ENCODE assay signal across 9 mouse cellular contexts in genomic region chr7:98307921-98308606, GRCm38 (mm10). TPM values are rescaled to one million over a fixed set of nuclear protein-coding genes. Genes with fewer than 3 reads are reported as not detected.
A peak's percentile ranks its signal among the peaks of the same experiment; 100 is the strongest.
DNase-seq lines count a peak whose midpoint lies in the region; ATAC-seq and TF ChIP-seq lines count a peak whose summit lies in the region.
"Had no signal": no experiment of that assay in that cellular context is flagged by ENCODE, and none has a peak within 500 bp of the region (broad histone marks: within the 10 kb centered on the region; RNA-seq: fewer than 3 reads in every experiment).

No protein-coding gene starts in this region.

- H3K9me3 ChIP-seq in hindbrain, embryonic 12.5 days (replicated peaks), result no peaks in the 10 kb centered on the region
- no peaks in the 10 kb centered on the region for H3K9me3 ChIP-seq in midbrain, embryonic 14.5 days (ENCODE audit: control insufficient read depth, low read length)

- peak overlapping the region; percentile 95 for H3K4me3 ChIP-seq in bone marrow, adult 2 months (replicated peaks; ENCODE audit: control insufficient read depth, low read depth, low read length)
- peak overlapping the region; percentile 81 for H3K4me3 ChIP-seq in hindbrain, embryonic 12.5 days
- peak overlapping the region; percentile 79 for H3K4me3 ChIP-seq in midbrain, embryonic 14.5 days (replicated peaks; ENCODE audit: low read depth, low read length)

- whole genome bisulfite sequencing in bone marrow, adult 2 months, result 36% methylated on average over 9 of the region's 9 CpGs
- WGBS in hindbrain, embryonic 12.5 days, result 55% methylated on average over 9 of the region's 9 CpGs
- whole genome bisulfite sequencing in midbrain, embryonic 14.5 days, result 56% methylated on average over 9 of the region's 9 CpGs

- no peaks in the 10 kb centered on the region; the same call in 1 of the 2 replicates for H3K4me1 ChIP-seq in bone marrow, adult 2 months (ENCODE audit: control insufficient read depth, insufficient read depth, low read length)
- H3K4me1 ChIP-seq in hindbrain, embryonic 12.5 days, result peaks cover 12% of the 10 kb centered on the region; the same call in 1 of the 2 replicates
- H3K4me1 ChIP-seq in midbrain, embryonic 14.5 days (ENCODE audit: control insufficient read depth, insufficient read depth, low read length), result no peaks in the 10 kb centered on the region

- intact Hi-C loops in gastrocnemius, postnatal 14 days (cut with DNase I; ENCODE audit: low total_unique reads), result no loop called here

- H3K36me3 ChIP-seq in hindbrain, embryonic 12.5 days, result no peaks in the 10 kb centered on the region
- no peaks in the 10 kb centered on the region for H3K36me3 ChIP-seq in midbrain, embryonic 14.5 days (ENCODE audit: control insufficient read depth, insufficient read depth, low read length)

- no peak overlapping the region; the same call in 1 of the 2 replicates for H3K27ac ChIP-seq in bone marrow, adult 2 months (ENCODE audit: control insufficient read depth, insufficient read depth, low read depth, low read length, poor library complexity)
- H3K27ac ChIP-seq in hindbrain, embryonic 12.5 days, result no peak overlapping the region
- no peak overlapping the region for H3K27ac ChIP-seq in midbrain, embryonic 14.5 days (replicated peaks; ENCODE audit: low read depth, low read length)

- no peak for ATAC-seq in hindbrain, embryonic 12.5 days (ENCODE audit: low FRiP score)
- no peak for ATAC-seq in midbrain, embryonic 14.5 days (ENCODE audit: low FRiP score, low TSS enrichment)

- H3K4me2 ChIP-seq in hindbrain, embryonic 12.5 days (replicated peaks), result peak overlapping the region; percentile 88
- peak overlapping the region; percentile 77 for H3K4me2 ChIP-seq in midbrain, embryonic 14.5 days (ENCODE audit: low read length)

- peak overlapping the region; percentile 86 for H3K9ac ChIP-seq in hindbrain, embryonic 12.5 days
- H3K9ac ChIP-seq in midbrain, embryonic 14.5 days (replicated peaks; ENCODE audit: low read length), result peak overlapping the region; percentile 78

- TF ChIP-seq CTCF in bone marrow, adult 2 months (IDR thresholded peaks at IDR 0.05; ENCODE audit: control insufficient read depth, insufficient read depth, low read length), result no peak

- TF ChIP-seq POLR2A in bone marrow, adult 2 months (IDR thresholded peaks at IDR 0.05; ENCODE audit: borderline replicate concordance, control insufficient read depth, low read depth, low read length), result no peak

- 0 out of 2 replicates have a peak, but pooled peaks cover 2% of the 10 kb centered on the region for H3K27me3 ChIP-seq in hindbrain, embryonic 12.5 days
- H3K27me3 ChIP-seq in midbrain, embryonic 14.5 days (ENCODE audit: control insufficient read depth, insufficient read depth, low read length), result no peaks in the 10 kb centered on the region

- DNase-seq in kidney, adult 9 months, result peak; percentile 47
- DNase-seq in kidney, postnatal 36 days, result no peak
- peak; percentile 11 for DNase-seq in midbrain, embryonic 14.5 days
- no peak for DNase-seq in gastrocnemius, postnatal 14 days
- DNase-seq in right cerebral cortex, postnatal 4 days, result no peak
- no peak for DNase-seq in thymus, postnatal 10 days (ENCODE audit: low spot score in 2 of 2)

RNA-seq across cellular contexts. Expression of gene Acer3, which starts 12.9 kb away (rescaled TPM):
- polyA plus RNA-seq in bone marrow, adult 2 months (2011; ENCODE audit: insufficient read depth, insufficient read length, low replicate concordance, missing spikeins), result 11.7 and 12.9 TPM in 2 replicates
- polyA plus RNA-seq in hindbrain, embryonic 12.5 days (2016; fragmentation: Nextera tagmentation; extraction: Ambion mirVana), result 14.9 and 15.8 TPM in 2 replicates
- polyA plus RNA-seq in midbrain, embryonic 14.5 days (2014; fragmentation: Nextera tagmentation; extraction: Ambion mirVana), result 17.9 and 18.9 TPM in 2 replicates
- 1 to 10 TPM; 5.1 to 5.6 TPM for total RNA-seq in gastrocnemius, postnatal 14 days (2021)

RNA-seq across cellular contexts. Expression of gene Tsku, which starts 53.1 kb away (rescaled TPM):
- polyA plus RNA-seq in bone marrow, adult 2 months (2011; ENCODE audit: insufficient read depth, insufficient read length, low replicate concordance, missing spikeins), result 2.0 and 3.2 TPM in 2 replicates
- polyA plus RNA-seq in hindbrain, embryonic 12.5 days (2016; fragmentation: Nextera tagmentation; extraction: Ambion mirVana), result 9.0 and 10.3 TPM in 2 replicates
- polyA plus RNA-seq in midbrain, embryonic 14.5 days (2014; fragmentation: Nextera tagmentation; extraction: Ambion mirVana), result 8.2 and 10.3 TPM in 2 replicates
- total RNA-seq in gastrocnemius, postnatal 14 days (2021), result 1 to 10 TPM; 4.0 to 4.2 TPM
- polyA plus RNA-seq: inflammation-experienced regulatory T-cells, adult 6 months had no signal

Comparison
In these comparisons a context has a peak if more than half of its experiments do, and no peak if none do; other contexts are left out.
1. DNase-seq: peak in kidney, adult 9 months (single experiment) and midbrain, embryonic 14.5 days (single experiment); none in kidney, postnatal 36 days (0 of 2), gastrocnemius, postnatal 14 days (single experiment), right cerebral cortex, postnatal 4 days (single experiment) and thymus, postnatal 10 days (0 of 2).
2. Peak in every context shown above with its lines, with median percentiles within 50 percentile points of each other: H3K4me3 ChIP-seq.